Mouse (Mus musculus) CD4-positive naive resting alpha-beta T cell, adult 57 days (primary cell): Measurements from ENCODE around the gene Olfr181. TPM values are rescaled to one million over a fixed set of nuclear protein-coding genes. Genes with fewer than 3 reads are reported as not detected.

ENCODE experiments used
- total RNA-seq: library from RNA; stranded (reverse); gene quantifications from one replicate; pipeline ENCODE4 v1.2.4, GENCODE M21; 2023

Olfr181 gene
- not detected for total RNA-seq

GRCm38 (mm10) chr16:58928655-58929054 is at the start of gene Olfr181:
TSS of gene Olfr181 (minus strand) at chr16:58928755.

GRCm38 (mm10) chr16:58929292-58929691 is 737 bp upstream of the Olfr181 start, which contains the start of gene Olfr180:
TSS of gene Olfr180 (minus strand) at chr16:58929392.

GRCm38 (mm10) chr16:58891963-58892362 is 36.6 kb downstream of the Olfr181 start, which contains the start of gene Olfr178:
TSS of gene Olfr178 (minus strand) at chr16:58892063.

Other genes with a start within 250 kb of the Olfr181 start
- gene Gpr15, start 209.7 kb downstream of the Olfr181 start, total RNA-seq = not detected
- 42.3 TPM for gene Cldnd1, start 200.8 kb downstream of the Olfr181 start, total RNA-seq
- gene Olfr172, start 165.6 kb downstream of the Olfr181 start, total RNA-seq = not detected
- gene Olfr173, start 128.5 kb downstream of the Olfr181 start, total RNA-seq = not detected
- not detected for gene Olfr175-ps1, start 102.0 kb downstream of the Olfr181 start, total RNA-seq
- gene Olfr177, start 54.0 kb downstream of the Olfr181 start, total RNA-seq = not detected
- gene Olfr178, start 36.7 kb downstream of the Olfr181 start, total RNA-seq = not detected
- not detected for gene Olfr180, start 637 bp upstream of the Olfr181 start, total RNA-seq
- gene Olfr183, start 66.6 kb upstream of the Olfr181 start, total RNA-seq = not detected
- gene Olfr186, start 101.5 kb upstream of the Olfr181 start, total RNA-seq = not detected
- gene Olfr187, start 111.0 kb upstream of the Olfr181 start, total RNA-seq = not detected
- not detected for gene Olfr190, start 149.2 kb upstream of the Olfr181 start, total RNA-seq
- not detected for gene Olfr191, start 161.1 kb upstream of the Olfr181 start, total RNA-seq
- gene Olfr193, start 183.1 kb upstream of the Olfr181 start, total RNA-seq = not detected
- not detected for gene Olfr194, start 192.3 kb upstream of the Olfr181 start, total RNA-seq
- gene Olfr195, start 218.3 kb upstream of the Olfr181 start, total RNA-seq = not detected
- not detected for gene Olfr196, start 241.7 kb upstream of the Olfr181 start, total RNA-seq